ENCODE assay signal across 30 mouse cellular contexts in genomic region chr19:5268017-5268416, GRCm38 (mm10). TPM values are rescaled to one million over a fixed set of nuclear protein-coding genes. Genes with fewer than 3 reads are reported as not detected.
A peak's percentile ranks its signal among the peaks of the same experiment; 100 is the strongest.
DNase-seq lines count a peak whose midpoint lies in the region; ATAC-seq and TF ChIP-seq lines count a peak whose summit lies in the region.
"Had no signal": no experiment of that assay in that cellular context is flagged by ENCODE, and none has a peak within 500 bp of the region (broad histone marks: within the 10 kb centered on the region; RNA-seq: fewer than 3 reads in every experiment).

No protein-coding gene starts in this region.

- H3K36me3 ChIP-seq in MEL (ENCODE audit: control insufficient read depth in 1 of 2, insufficient read depth in 2 of 2, low read length in 2 of 2) = peaks cover 0 to 57% of the 10 kb centered on the region in 2 experiments; a peak in 2 of 4 replicates
- 0 out of 2 replicates have a peak, but pooled peaks cover 2% of the 10 kb centered on the region for H3K36me3 ChIP-seq in liver, embryonic 12.5 days
- no peaks in the 10 kb centered on the region for H3K36me3 ChIP-seq in liver, postnatal 0 days (replicated peaks; ENCODE audit: insufficient read depth, low read length)
- H3K36me3 ChIP-seq in forebrain, embryonic 12.5 days (replicated peaks) = no peaks in the 10 kb centered on the region
- H3K36me3 ChIP-seq: embryonic facial prominence, embryonic 15.5 days; forebrain, embryonic 15.5 days; heart, embryonic 15.5 days; hindbrain, embryonic 13.5 days; midbrain, embryonic 13.5 days; neural tube, embryonic 13.5 days had no signal

- peak overlapping the region in 1 of 2 experiments; percentile 14; a peak in 1 of 4 replicates for H3K4me3 ChIP-seq in MEL (ENCODE audit: control insufficient read depth in 1 of 2, insufficient read depth in 1 of 2, low read depth in 2 of 2, low read length in 2 of 2)
- H3K4me3 ChIP-seq in liver, embryonic 12.5 days = no peak overlapping the region
- no peak overlapping the region for H3K4me3 ChIP-seq in liver, postnatal 0 days (ENCODE audit: low read depth, low read length)
- no peak overlapping the region for H3K4me3 ChIP-seq in forebrain, embryonic 12.5 days (replicated peaks)
- H3K4me3 ChIP-seq: embryonic facial prominence, embryonic 10.5 days; embryonic facial prominence, embryonic 15.5 days; forebrain, embryonic 15.5 days; gastrocnemius, adult 2 months; heart, embryonic 15.5 days; hindbrain, embryonic 13.5 days; midbrain, embryonic 13.5 days; neural tube, embryonic 13.5 days had no signal

- H3K79me2 ChIP-seq in MEL (ENCODE audit: control insufficient read depth, insufficient read depth, low read length, poor library complexity) = peaks cover 13% of the 10 kb centered on the region

- TF ChIP-seq EP300 in MEL (IDR thresholded peaks at IDR 0.05; ENCODE audit: low read depth in 1 of 2, low read length in 2 of 2) = peak; percentile 51 to 67
- TF ChIP-seq EP300 in liver, postnatal 0 days (IDR thresholded peaks at IDR 0.05; ENCODE audit: low read depth) = peak; percentile 54; the same call in 1 of the 2 replicates

- H3K4me1 ChIP-seq in MEL (ENCODE audit: control insufficient read depth in 1 of 2, insufficient read depth in 2 of 2, low read length in 2 of 2) = peaks cover 20 to 44% of the 10 kb centered on the region in 2 experiments
- peaks cover 78% of the 10 kb centered on the region for H3K4me1 ChIP-seq in liver, embryonic 12.5 days
- H3K4me1 ChIP-seq in liver, postnatal 0 days (ENCODE audit: insufficient read depth) = peaks cover 30% of the 10 kb centered on the region
- H3K4me1 ChIP-seq in forebrain, embryonic 12.5 days = peaks cover 28% of the 10 kb centered on the region

- intact Hi-C loops in left cerebral cortex, postnatal 36 days (cut with DNase I) = no loop called here

- H3K9ac ChIP-seq in MEL (ENCODE audit: control insufficient read depth, low read depth, low read length, poor library complexity, severe bottlenecking) = no peak overlapping the region; the same call in 1 of the 2 replicates
- H3K9ac ChIP-seq in liver, embryonic 12.5 days = 0 out of 2 replicates have a peak overlapping the region, but pooled peaks have one; percentile 12
- H3K9ac ChIP-seq in liver, postnatal 0 days (replicated peaks) = no peak overlapping the region
- H3K9ac ChIP-seq in forebrain, embryonic 12.5 days = no peak overlapping the region
- H3K9ac ChIP-seq: embryonic facial prominence, embryonic 15.5 days; forebrain, embryonic 15.5 days; heart, embryonic 15.5 days; hindbrain, embryonic 13.5 days; lung, embryonic 14.5 days; midbrain, embryonic 13.5 days; neural tube, embryonic 13.5 days had no signal

- no peak for TF ChIP-seq RAD21 in MEL (IDR thresholded peaks at IDR 0.05; ENCODE audit: low read depth, low read length)

- TF ChIP-seq POLR2A in MEL (IDR thresholded peaks at IDR 0.05; ENCODE audit: control insufficient read depth in 1 of 2, insufficient read depth in 1 of 2, low read depth in 1 of 2, low read length in 2 of 2, poor library complexity in 1 of 2) = no peak

- peak overlapping the region; percentile 70 for H3K27ac ChIP-seq in MEL (ENCODE audit: control insufficient read depth, low read depth, low read length)
- H3K27ac ChIP-seq in liver, embryonic 12.5 days = peak overlapping the region; percentile 81
- H3K27ac ChIP-seq in liver, postnatal 0 days (ENCODE audit: low read depth) = peak overlapping the region; percentile 17; the same call in 1 of the 2 replicates
- no peak overlapping the region for H3K27ac ChIP-seq in forebrain, embryonic 12.5 days
- H3K27ac ChIP-seq: embryonic facial prominence, embryonic 10.5 days; embryonic facial prominence, embryonic 15.5 days; forebrain, embryonic 15.5 days; gastrocnemius, adult 2 months; heart, embryonic 15.5 days; hindbrain, embryonic 13.5 days; midbrain, embryonic 13.5 days; neural tube, embryonic 13.5 days had no signal

- H3K4me2 ChIP-seq in liver, embryonic 12.5 days = peak overlapping the region; percentile 100
- no peak overlapping the region for H3K4me2 ChIP-seq in liver, postnatal 0 days (ENCODE audit: low read depth, low read length)
- H3K4me2 ChIP-seq in forebrain, embryonic 12.5 days = no peak overlapping the region
- H3K4me2 ChIP-seq: embryonic facial prominence, embryonic 15.5 days; forebrain, embryonic 15.5 days; heart, embryonic 15.5 days; hindbrain, embryonic 13.5 days; lung, embryonic 14.5 days; midbrain, embryonic 13.5 days; neural tube, embryonic 13.5 days had no signal

- no peaks in the 10 kb centered on the region for H3K27me3 ChIP-seq in MEL (ENCODE audit: control insufficient read depth in 1 of 2, insufficient read depth in 2 of 2, low read length in 2 of 2)
- H3K27me3 ChIP-seq in liver, embryonic 12.5 days (replicated peaks) = no peaks in the 10 kb centered on the region
- H3K27me3 ChIP-seq in liver, postnatal 0 days (ENCODE audit: insufficient read depth, low read length) = no peaks in the 10 kb centered on the region
- no peaks in the 10 kb centered on the region for H3K27me3 ChIP-seq in forebrain, embryonic 12.5 days
- H3K27me3 ChIP-seq: CH12.LX; embryonic facial prominence, embryonic 15.5 days; forebrain, embryonic 15.5 days; heart, embryonic 15.5 days; hindbrain, embryonic 13.5 days; midbrain, embryonic 13.5 days; neural tube, embryonic 13.5 days; Patski had no signal

- DNase-seq in MEL (ENCODE audit: low read depth, low spot score) = peak; percentile 71
- peak; percentile 62 for DNase-seq in c-Kit-positive CD71-positive TER-119-negative erythroid progenitor cells, embryonic 14.5 days (ENCODE audit: low read depth)
- no peak for DNase-seq in liver, postnatal 0 days
- no peak for DNase-seq in gastrocnemius, postnatal 25 days
- no peak for DNase-seq in left cerebral cortex, postnatal 36 days (ENCODE audit: low spot score in 2 of 2)
- DNase-seq: adrenal gland, postnatal 10 days; cerebellum, adult 11-12 months; cerebellum, adult 9-11 months; gastrocnemius, adult 2 months; heart, postnatal 4 days; kidney, adult 8-10 months; kidney, postnatal 10 days; layer of hippocampus, postnatal 36 days; lung, embryonic 14.5 days; lung, postnatal 14 days; thymus, adult 2 months; thymus, postnatal 36 days had no signal

- H3K9me3 ChIP-seq in MEL (replicated peaks; ENCODE audit: insufficient read depth, low read length) = no peaks in the 10 kb centered on the region
- H3K9me3 ChIP-seq in liver, embryonic 12.5 days (replicated peaks) = no peaks in the 10 kb centered on the region
- no peaks in the 10 kb centered on the region for H3K9me3 ChIP-seq in liver, postnatal 0 days (ENCODE audit: low read length)
- H3K9me3 ChIP-seq in forebrain, embryonic 12.5 days = no peaks in the 10 kb centered on the region
- H3K9me3 ChIP-seq: embryonic facial prominence, embryonic 10.5 days; embryonic facial prominence, embryonic 15.5 days; forebrain, embryonic 15.5 days; heart, embryonic 15.5 days; hindbrain, embryonic 13.5 days; midbrain, embryonic 13.5 days; neural tube, embryonic 13.5 days had no signal

- ATAC-seq in liver, embryonic 12.5 days = no peak
- no peak for ATAC-seq in liver, postnatal 0 days
- ATAC-seq in forebrain, embryonic 12.5 days (ENCODE audit: low FRiP score) = no peak
- ATAC-seq: forebrain, embryonic 15.5 days; intestine, embryonic 16.5 days; midbrain, embryonic 13.5 days; Patski had no signal

- no peak for TF ChIP-seq CTCF in MEL (IDR thresholded peaks at IDR 0.05 in 2 of 3, conservative IDR thresholded peaks at IDR 0.05 in 1 of 3; ENCODE audit: control insufficient read depth in 1 of 3, insufficient read depth in 1 of 3, low read depth in 2 of 3, low read length in 3 of 3, poor library complexity in 1 of 3, severe bottlenecking in 1 of 3)
- no peak for TF ChIP-seq CTCF in liver, postnatal 0 days (IDR thresholded peaks at IDR 0.05; ENCODE audit: low read depth)

TF ChIP-seq in MEL, 35 proteins besides CTCF, POLR2A, EP300 and RAD21 (continues in another document):
- TF ChIP-seq BHLHE40 (IDR thresholded peaks at IDR 0.05; ENCODE audit: borderline replicate concordance, low read depth, low read length) = peak; percentile 80
- peak; percentile 58 for TF ChIP-seq SIN3A (IDR thresholded peaks at IDR 0.05; ENCODE audit: low read length)
- peak; percentile 40 for TF ChIP-seq MXI1 (IDR thresholded peaks at IDR 0.05; ENCODE audit: low read depth, low read length)
- TF ChIP-seq RCOR1 (IDR thresholded peaks at IDR 0.05; ENCODE audit: low read depth, low read length) = peak; percentile 57; the same call in 1 of the 2 replicates
- TF ChIP-seq MEF2A (IDR thresholded peaks at IDR 0.05; ENCODE audit: extremely low read depth, insufficient replicate concordance, low read depth, low read length, poor library complexity, severe bottlenecking) = peak; percentile 54; the same call in 1 of the 2 replicates

RNA-seq across cellular contexts. Expression of gene Pacs1, which starts 4.9 kb away (rescaled TPM):
- total RNA-seq in MEL (2012; rRNA removed) = 5.7 TPM in 2 replicates
- 10 to 100 TPM in 1 of 2 experiments, not detected in 1; 19.9 TPM for polyA plus RNA-seq in MEL (2012; ENCODE audit: insufficient read depth in 1 of 2, insufficient read length in 2 of 2, low read depth in 1 of 2, low replicate concordance in 2 of 2, missing spikeins in 1 of 2)
- polyA plus RNA-seq in liver, embryonic 12.5 days (2016; fragmentation: Nextera tagmentation; extraction: Ambion mirVana) = 17.2 and 19.7 TPM in 2 replicates
- polyA plus RNA-seq in liver, postnatal 0 days (2015; fragmentation: Nextera tagmentation; extraction: Ambion mirVana) = 2.6 and 3.3 TPM in 2 replicates
- 29.4 and 30.9 TPM in 2 replicates for polyA plus RNA-seq in forebrain, embryonic 12.5 days (2016; fragmentation: Nextera tagmentation; extraction: Ambion mirVana)
- 1 to 10 TPM; 5.6 to 6.5 TPM for total RNA-seq in gastrocnemius, postnatal 25 days (2021)
- 10 to 100 TPM; 62.0 to 63.1 TPM for total RNA-seq in left cerebral cortex, postnatal 36 days (2021)

RNA-seq across cellular contexts. Expression of gene Sf3b2, which starts 27.2 kb away (rescaled TPM):
- 178 and 180 TPM in 2 replicates for total RNA-seq in MEL (2012; rRNA removed)
- 100 to 1,000 TPM; 259 to 331 TPM for polyA plus RNA-seq in MEL (2012; ENCODE audit: insufficient read depth in 1 of 2, insufficient read length in 2 of 2, low read depth in 1 of 2, low replicate concordance in 2 of 2, missing spikeins in 1 of 2)
- polyA plus RNA-seq in liver, embryonic 12.5 days (2016; fragmentation: Nextera tagmentation; extraction: Ambion mirVana) = 183 and 187 TPM in 2 replicates
- polyA plus RNA-seq in liver, postnatal 0 days (2015; fragmentation: Nextera tagmentation; extraction: Ambion mirVana) = 80.7 and 93.7 TPM in 2 replicates
- 415 and 417 TPM in 2 replicates for polyA plus RNA-seq in forebrain, embryonic 12.5 days (2016; fragmentation: Nextera tagmentation; extraction: Ambion mirVana)
- total RNA-seq in gastrocnemius, postnatal 25 days (2021) = 10 to 100 TPM; 65.4 to 69.5 TPM
- total RNA-seq in left cerebral cortex, postnatal 36 days (2021) = 100 to 1,000 TPM; 201 to 202 TPM

RNA-seq across cellular contexts. Expression of gene Gal3st3, which starts 30.1 kb away (rescaled TPM):
- not detected in 2 replicates for total RNA-seq in MEL (2012; rRNA removed)
- polyA plus RNA-seq in MEL (2012; ENCODE audit: insufficient read depth in 1 of 2, insufficient read length in 2 of 2, low read depth in 1 of 2, low replicate concordance in 2 of 2, missing spikeins in 1 of 2) = under 1 TPM in 1 of 2 experiments, not detected in 1; 0.04 TPM
- polyA plus RNA-seq in liver, embryonic 12.5 days (2016; fragmentation: Nextera tagmentation; extraction: Ambion mirVana) = 0.29 and 0.54 TPM in 2 replicates
- not detected in 2 replicates for polyA plus RNA-seq in liver, postnatal 0 days (2015; fragmentation: Nextera tagmentation; extraction: Ambion mirVana)
- polyA plus RNA-seq in forebrain, embryonic 12.5 days (2016; fragmentation: Nextera tagmentation; extraction: Ambion mirVana) = 17.5 and 21.8 TPM in 2 replicates
- not detected for total RNA-seq in gastrocnemius, postnatal 25 days (2021)
- 10 to 100 TPM; 78.9 to 87.4 TPM for total RNA-seq in left cerebral cortex, postnatal 36 days (2021)
- total RNA-seq: CH12.LX had no signal
- polyA plus RNA-seq: C2C12, Patski had no signal

Comparison
In these comparisons a context has a peak if more than half of its experiments do, and no peak if none do; other contexts are left out.
1. DNase-seq: peak in MEL (single experiment) and c-Kit-positive CD71-positive TER-119-negative erythroid progenitor cells, embryonic 14.5 days (single experiment); none in liver, postnatal 0 days (single experiment), gastrocnemius, postnatal 25 days (single experiment) and left cerebral cortex, postnatal 36 days (0 of 2).
2. RNA of gene Gal3st3, which starts 30.1 kb away (polyA plus RNA-seq): 17.5 to 21.8 TPM in forebrain, embryonic 12.5 days; 0.29 to 0.54 TPM in liver, embryonic 12.5 days, 0.04 TPM in MEL and not detected in liver, postnatal 0 days; every median in the first group is over 10 times any median in the second.